ENCODE assay signal across 10 mouse cellular contexts in the genomic region with DNA sequence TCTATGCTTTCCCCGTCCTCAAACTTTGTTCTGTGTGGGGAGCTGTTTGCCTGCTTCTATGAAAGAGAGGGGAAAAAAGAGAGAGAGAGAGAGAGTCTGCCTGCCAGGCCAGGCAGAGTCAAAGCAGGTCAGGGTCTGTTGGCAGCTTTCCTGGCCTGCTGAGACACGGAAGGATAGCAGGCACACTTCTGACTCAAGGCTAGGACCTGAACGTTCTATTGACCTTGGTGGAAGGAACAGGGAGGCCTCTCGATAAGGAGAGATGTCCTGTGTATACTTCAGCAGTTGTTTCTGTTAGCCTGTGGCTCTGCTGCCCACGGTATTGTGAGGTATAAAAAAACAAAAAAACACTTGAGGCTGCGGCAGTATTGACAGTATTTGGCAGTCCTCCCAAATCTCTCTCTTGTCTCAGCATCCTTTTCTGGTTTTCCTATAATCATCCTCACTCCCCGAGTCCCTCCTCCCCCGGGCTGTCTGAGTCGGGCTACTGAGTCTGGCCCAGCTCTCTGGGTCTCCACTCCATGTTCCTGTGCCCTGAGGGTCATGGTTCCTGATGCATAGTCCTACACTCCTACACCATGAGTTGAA. TPM values are rescaled to one million over a fixed set of nuclear protein-coding genes. Genes with fewer than 3 reads are reported as not detected.
A peak's percentile ranks its signal among the peaks of the same experiment; 100 is the strongest.
DNase-seq lines count a peak whose midpoint lies in the region; ATAC-seq and TF ChIP-seq lines count a peak whose summit lies in the region.
"Had no signal": no experiment of that assay in that cellular context is flagged by ENCODE, and none has a peak within 500 bp of the region (broad histone marks: within the 10 kb centered on the region; RNA-seq: fewer than 3 reads in every experiment).

No protein-coding gene starts in this region.

- 0 out of 2 replicates have a peak overlapping the region, but pooled peaks have one; percentile 11 for H3K9ac ChIP-seq in heart, postnatal 0 days (replicated peaks; ENCODE audit: low read depth, low read length)

- H3K27ac ChIP-seq in layer of hippocampus, adult 2 months = peak overlapping the region; percentile 70
- H3K27ac ChIP-seq in heart, postnatal 0 days (ENCODE audit: low read depth) = peak overlapping the region; percentile 82

- TF ChIP-seq CTCF in layer of hippocampus, adult 2 months (conservative IDR thresholded peaks at IDR 0.05) = no peak
- TF ChIP-seq CTCF in heart, postnatal 0 days (IDR thresholded peaks at IDR 0.05; ENCODE audit: low read depth) = no peak

- no peak overlapping the region for H3K4me3 ChIP-seq in layer of hippocampus, adult 2 months
- H3K4me3 ChIP-seq in heart, postnatal 0 days (ENCODE audit: low read depth, low read length) = no peak overlapping the region

- no peaks in the 10 kb centered on the region for H3K27me3 ChIP-seq in heart, postnatal 0 days (ENCODE audit: control insufficient read depth, insufficient read depth, low read length)

- TF ChIP-seq EP300 in heart, postnatal 0 days (IDR thresholded peaks at IDR 0.05; ENCODE audit: low read depth) = peak; percentile 45; the same call in 1 of the 2 replicates

- peak; percentile 72 for ATAC-seq in heart, postnatal 0 days (ENCODE audit: insufficient read depth, low read depth)

- H3K4me2 ChIP-seq in heart, postnatal 0 days (ENCODE audit: low read depth, low read length) = no peak overlapping the region

- H3K9me3 ChIP-seq in heart, postnatal 0 days (replicated peaks; ENCODE audit: control insufficient read depth, low read length) = no peaks in the 10 kb centered on the region

- peaks cover 19% of the 10 kb centered on the region for H3K36me3 ChIP-seq in heart, postnatal 0 days (replicated peaks; ENCODE audit: control insufficient read depth, insufficient read depth, low read length)

- 11% methylated on average over 9 of the region's 9 CpGs for WGBS in heart, postnatal 0 days

- DNase-seq in cerebellum, postnatal 10 days = peak; percentile 78 to 82
- no peak for DNase-seq in cerebellum, adult 11 months
- DNase-seq in layer of hippocampus, adult 2 months (ENCODE audit: low spot score in 2 of 2) = no peak
- DNase-seq in layer of hippocampus, adult 8-10 months (ENCODE audit: low spot score in 2 of 2) = no peak
- peak; percentile 29 for DNase-seq in NIH3T3 (ENCODE audit: low read depth)
- peak; percentile 63 for DNase-seq in heart, postnatal 0 days (ENCODE audit: low spot score)
- DNase-seq in B cell, adult 2 months = no peak
- DNase-seq in kidney, adult 9 months = no peak
- DNase-seq: gastrocnemius, postnatal 10 days; lung, postnatal 36 days had no signal

- peaks cover 32% of the 10 kb centered on the region for H3K4me1 ChIP-seq in heart, postnatal 0 days (ENCODE audit: control insufficient read depth, insufficient read depth)

RNA-seq across cellular contexts. Expression of gene Nt5c3b, which starts 12.9 kb away (rescaled TPM):
- 10 to 100 TPM; 58.4 to 58.7 TPM for total RNA-seq in layer of hippocampus, adult 2 months (2021)
- total RNA-seq in layer of hippocampus, adult 8-10 months (2022) = 10 to 100 TPM; 46.8 to 59.5 (median 50.4) TPM
- total RNA-seq in heart, postnatal 0 days (2014; rRNA removed; ENCODE audit: low replicate concordance) = 54.4 and 68.3 TPM in 2 replicates
- polyA plus RNA-seq in heart, postnatal 0 days (2015; fragmentation: Nextera tagmentation; extraction: Ambion mirVana) = 84.7 and 85.0 TPM in 2 replicates

RNA-seq across cellular contexts. Expression of gene Klhl10, which starts 13.0 kb away (rescaled TPM):
- total RNA-seq in layer of hippocampus, adult 2 months (2021) = 1 to 10 TPM in 1 of 2 experiments, under 1 TPM in 1; 0.64 to 1.4 TPM
- total RNA-seq in layer of hippocampus, adult 8-10 months (2022) = 1 to 10 TPM in 3 of 4 experiments, under 1 TPM in 1; 0.92 to 2.2 (median 1.4) TPM
- not detected in 2 replicates for total RNA-seq in heart, postnatal 0 days (2014; rRNA removed; ENCODE audit: low replicate concordance)
- 0.34 and 0.47 TPM in 2 replicates for polyA plus RNA-seq in heart, postnatal 0 days (2015; fragmentation: Nextera tagmentation; extraction: Ambion mirVana)

RNA-seq across cellular contexts. Expression of gene Fkbp10, which starts 13.2 kb away (rescaled TPM):
- total RNA-seq in layer of hippocampus, adult 2 months (2021) = 1 to 10 TPM; 4.4 to 5.8 TPM
- 1 to 10 TPM; 5.3 to 9.2 (median 7.1) TPM for total RNA-seq in layer of hippocampus, adult 8-10 months (2022)
- 106 and 114 TPM in 2 replicates for total RNA-seq in heart, postnatal 0 days (2014; rRNA removed; ENCODE audit: low replicate concordance)
- 93.0 and 95.9 TPM in 2 replicates for polyA plus RNA-seq in heart, postnatal 0 days (2015; fragmentation: Nextera tagmentation; extraction: Ambion mirVana)

RNA-seq across cellular contexts. Expression of gene P3h4, which starts 14.1 kb away (rescaled TPM):
- 1 to 10 TPM; 9.4 to 9.5 TPM for total RNA-seq in layer of hippocampus, adult 2 months (2021)
- total RNA-seq in layer of hippocampus, adult 8-10 months (2022) = 10 to 100 TPM in 2 of 4 experiments, 1 to 10 TPM in 2; 9.3 to 12.4 (median 10.6) TPM
- total RNA-seq in heart, postnatal 0 days (2014; rRNA removed; ENCODE audit: low replicate concordance) = 58.0 and 66.1 TPM in 2 replicates
- 39.3 and 42.9 TPM in 2 replicates for polyA plus RNA-seq in heart, postnatal 0 days (2015; fragmentation: Nextera tagmentation; extraction: Ambion mirVana)

RNA-seq across cellular contexts. Expression of gene Jup, which starts 31.1 kb away (rescaled TPM):
- total RNA-seq in layer of hippocampus, adult 2 months (2021) = 10 to 100 TPM; 34.1 to 35.6 TPM
- total RNA-seq in layer of hippocampus, adult 8-10 months (2022) = 10 to 100 TPM; 37.5 to 40.7 (median 39.8) TPM
- 319 and 341 TPM in 2 replicates for total RNA-seq in heart, postnatal 0 days (2014; rRNA removed; ENCODE audit: low replicate concordance)
- polyA plus RNA-seq in heart, postnatal 0 days (2015; fragmentation: Nextera tagmentation; extraction: Ambion mirVana) = 135 and 142 TPM in 2 replicates

Comparison
In these comparisons a context has a peak if more than half of its experiments do, and no peak if none do; other contexts are left out.
1. DNase-seq: peak in cerebellum, postnatal 10 days (2 of 2), NIH3T3 (single experiment) and heart, postnatal 0 days (single experiment); none in cerebellum, adult 11 months (single experiment), layer of hippocampus, adult 2 months (0 of 2), layer of hippocampus, adult 8-10 months (0 of 2), B cell, adult 2 months (0 of 2) and kidney, adult 9 months (single experiment).
2. RNA of gene Fkbp10, which starts 13.2 kb away (total RNA-seq): 106 to 114 TPM in heart, postnatal 0 days; 5.3 to 9.2 TPM in layer of hippocampus, adult 8-10 months and 4.4 to 5.8 TPM in layer of hippocampus, adult 2 months; every median in the first group is over 10 times any median in the second.